Mouse (Mus musculus) cerebellum, adult 2 months (tissue): ENCODE measurements at regions not wholly inside any gene's neighbourhood (a gene's known extent, or its start where the extent isn't known, plus 50 kb on each side); places are given as distances from the start of the nearest gene placed in this dataset.

Experiments used
- CTCF ChIP-seq: fragments of 200-500 bp; IDR thresholded peaks from 2 replicates; pipeline ENCODE4 v1.5.1; 2011; ENCODE audit warnings: low read depth, mild to moderate bottlenecking, control low read depth, low read length, moderate library complexity, borderline replicate concordance; ENCODE audit not compliant: insufficient read depth
- POLR2A ChIP-seq: fragments of 200-500 bp; IDR thresholded peaks from 2 replicates; pipeline ENCODE4 v1.6.1; 2011; ENCODE audit warnings: low read length, control low read depth, borderline replicate concordance; ENCODE audit not compliant: insufficient read depth

GRCm38 (mm10) chr13:70192101-70193025 is 390.2 kb downstream of the Med10 start:
- TF ChIP-seq POLR2A (no peak), CTCF (no peak)
